Mouse (Mus musculus) gastrocnemius, postnatal 14 days (tissue): ENCODE data around the gene Eif4g3. TPM values are rescaled to one million over a fixed set of nuclear protein-coding genes. Genes with fewer than 3 reads are reported as not detected.

ENCODE experiments used
- DNase-seq: peaks from one replicate; pipeline ENCODE4 v3.0.0; 2021; ENCODE audit warnings: mixed read lengths
- intact Hi-C: fragments of 180-260 bp; cut with DNase I; formaldehyde crosslinking; loops from one replicate; pipeline ENCODE4 v1.15.1; 2025; ENCODE audit warnings: low total_unique reads
- total RNA-seq, 2 experiments: library from RNA; stranded (reverse); gene quantifications; 2 replicates each; pipeline ENCODE4 v1.2.3; 2021

The Eif4g3 gene
- total RNA-seq, 2 experiments from 2014 or later: 95.2 to 98.9 TPM

DNA sequence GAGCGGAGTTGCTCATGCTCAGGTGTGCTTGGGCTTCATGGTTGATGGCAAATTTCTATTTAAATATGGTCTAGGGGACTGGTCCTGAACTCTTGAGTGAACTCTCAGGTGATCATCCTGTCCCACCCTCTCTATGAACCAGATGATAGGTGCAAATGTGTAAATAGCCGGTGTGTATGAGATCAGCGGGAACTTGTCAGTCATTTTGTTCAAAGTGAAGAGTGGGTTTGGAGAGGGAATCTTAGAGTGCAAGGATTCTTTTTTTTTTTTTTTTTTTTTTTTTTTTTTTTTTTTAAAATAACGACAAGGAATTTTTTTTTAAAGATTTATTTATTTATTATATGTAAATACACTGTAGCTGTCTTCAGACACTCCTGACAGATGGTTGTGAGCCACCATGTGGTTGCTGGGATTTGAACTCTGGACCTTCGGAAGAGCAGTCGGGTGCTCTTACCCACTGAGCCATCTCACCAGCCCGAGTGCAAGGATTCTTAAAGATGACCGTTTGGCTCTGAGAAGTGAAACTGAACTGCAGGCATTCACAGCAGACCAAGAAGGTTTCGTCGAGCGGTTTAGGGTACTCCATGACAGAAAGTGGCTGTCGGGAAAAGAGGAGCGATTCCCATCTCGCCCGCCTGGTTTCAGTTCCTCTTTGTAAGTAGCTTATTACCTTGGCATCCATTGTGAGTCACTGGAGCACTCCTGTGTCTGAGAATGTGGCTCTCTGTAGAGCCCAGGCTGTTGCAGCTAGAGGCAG lies 21.1 kb downstream of the Eif4g3 start:
- DNase-seq: no peak
- intact Hi-C loops: no loop called here

GRCm38 (mm10) chr4:138015966-138016365 lies 23.1 kb downstream of the Eif4g3 start:
- no peak for DNase-seq
- intact Hi-C loops: no loop called here

- intact Hi-C loops: no loop called here
Observed at GRCm38 (mm10) chr4:138017085-138017637, 24.3 kb downstream of the Eif4g3 start.

DNA sequence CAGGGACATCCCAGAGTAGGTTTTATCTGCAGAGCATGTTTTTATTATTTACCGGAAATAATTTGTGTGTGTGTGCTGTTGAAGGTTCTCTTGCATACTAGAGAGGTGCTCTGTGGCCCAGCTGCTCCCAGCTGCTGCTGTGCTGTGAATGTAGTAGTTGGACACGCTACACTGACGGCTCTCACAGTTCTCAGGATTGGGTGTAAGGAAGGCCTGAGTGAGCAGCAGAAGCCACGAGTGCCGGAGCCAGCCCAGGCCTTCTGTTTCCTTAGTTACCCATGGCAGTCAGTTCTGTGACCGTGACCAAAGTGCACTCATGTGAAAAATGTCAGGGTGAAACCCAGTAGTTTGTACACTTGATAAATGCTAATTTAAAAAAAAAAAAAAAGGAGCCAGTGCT lies 25.2 kb downstream of the Eif4g3 start:
- intact Hi-C loops: no loop called here
- DNase-seq: no peak

More at GRCm38 (mm10) chr4:138017085-138017637, 24.3 kb downstream of the Eif4g3 start:
- DNase-seq: no peak

- intact Hi-C loops: no loop called here
- no peak for DNase-seq
Observed at GRCm38 (mm10) chr4:138020231-138020630, 27.4 kb downstream of the Eif4g3 start.

DNA sequence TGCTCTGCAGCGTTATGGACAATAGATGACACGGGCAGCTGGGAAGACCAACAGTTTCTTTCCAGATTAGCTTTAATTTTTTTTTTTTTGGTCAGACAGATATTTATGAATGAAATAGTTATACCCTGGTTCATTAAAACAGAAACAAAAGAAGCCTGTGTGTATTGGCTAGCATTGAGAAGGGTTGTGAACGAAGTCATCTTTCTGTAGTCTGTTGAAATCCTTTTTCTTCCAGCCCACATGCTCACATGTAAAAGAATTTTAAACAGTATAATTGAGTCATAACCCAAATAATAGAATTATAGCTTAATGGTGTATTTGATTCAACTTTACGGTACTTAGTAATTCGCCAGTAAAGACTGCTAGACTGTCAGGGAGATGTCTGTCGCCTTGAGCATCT lies 28.8 kb downstream of the Eif4g3 start:
- intact Hi-C loops: no loop called here
- DNase-seq: no peak

DNA sequence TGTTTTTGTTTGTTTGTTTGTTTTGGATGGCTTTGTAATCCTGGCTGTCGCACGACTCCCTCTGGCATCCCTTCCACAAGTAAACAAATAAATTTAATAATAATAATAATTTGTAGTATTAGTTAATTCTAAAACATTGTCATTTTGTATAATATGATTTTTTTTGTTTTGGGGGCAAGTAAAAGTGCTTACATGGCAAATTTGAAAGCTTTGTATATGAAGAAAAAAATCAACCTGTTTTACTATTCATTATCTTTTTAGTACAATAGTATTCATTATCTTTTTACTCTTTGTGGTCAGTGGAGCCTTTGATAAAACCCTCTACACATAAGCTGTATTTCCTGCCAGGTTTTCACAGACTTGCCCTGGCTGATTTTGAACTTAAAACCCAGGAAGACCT lies 29.9 kb downstream of the Eif4g3 start:
- intact Hi-C loops: no loop called here
- no peak for DNase-seq

DNA sequence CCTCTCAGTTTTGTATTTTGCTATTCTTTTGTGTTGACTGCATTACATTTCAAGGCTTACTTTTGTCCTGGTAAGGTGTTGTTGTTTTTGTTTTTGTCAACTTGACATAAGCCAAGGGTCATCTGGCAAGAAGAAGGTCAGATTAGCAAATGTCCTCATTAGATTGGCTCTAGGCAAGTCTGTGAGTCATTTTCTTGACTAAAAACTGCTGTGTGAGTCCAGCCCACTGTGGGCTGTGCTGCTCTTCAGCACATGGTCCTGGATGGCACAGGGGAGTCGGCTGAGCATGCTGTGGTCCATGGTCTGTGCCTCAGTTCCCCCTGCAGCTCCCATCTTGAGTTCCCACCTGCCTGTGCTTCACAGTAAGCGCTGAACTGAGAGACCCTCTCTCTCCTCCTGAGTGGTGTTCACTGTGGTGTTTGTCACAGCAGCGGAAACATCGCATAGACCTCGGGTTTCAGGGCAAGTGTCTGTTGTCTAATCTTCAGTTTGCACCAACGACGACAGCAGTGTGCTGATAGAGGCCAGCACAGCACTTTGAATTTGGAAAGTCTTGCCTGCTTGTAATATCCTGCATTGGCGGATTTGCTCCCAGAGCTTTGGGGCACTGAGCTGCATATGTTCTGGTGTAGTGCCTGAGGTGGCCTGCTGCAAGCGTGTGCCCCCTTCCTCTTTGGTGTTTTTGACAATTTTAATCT lies 30.7 kb downstream of the Eif4g3 start:
- intact Hi-C loops: no loop called here
- no peak for DNase-seq

DNA sequence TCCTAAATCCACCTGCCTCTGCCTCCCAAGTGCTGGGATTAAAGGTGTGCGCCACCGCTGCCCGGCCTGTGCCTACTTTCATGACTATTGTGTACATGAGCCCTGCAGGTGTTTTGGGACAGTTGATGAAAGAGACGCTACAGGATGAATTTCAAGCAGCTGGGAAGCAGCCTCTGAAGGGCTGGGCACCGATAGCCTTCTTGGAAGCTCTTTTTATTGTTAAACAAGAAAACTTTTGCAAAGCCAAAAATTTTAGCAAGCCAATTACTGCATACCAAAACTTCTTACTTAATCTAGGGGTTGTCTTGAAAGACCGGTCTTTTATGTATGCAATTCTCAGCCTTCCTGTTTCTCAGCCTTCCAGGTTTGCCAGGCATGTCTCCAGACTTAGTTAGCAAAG lies 36.3 kb downstream of the Eif4g3 start:
- no peak for DNase-seq

GRCm38 (mm10) chr4:138031828-138032227 lies 39.0 kb downstream of the Eif4g3 start:
- DNase-seq: no peak
- intact Hi-C loops: no loop called here

More for the DNA sequence above, 36.3 kb downstream of the Eif4g3 start:
- intact Hi-C loops: no loop called here

- DNase-seq: no peak
- intact Hi-C loops: no loop called here
Observed at GRCm38 (mm10) chr4:138033871-138034270, 41.0 kb downstream of the Eif4g3 start.

DNA sequence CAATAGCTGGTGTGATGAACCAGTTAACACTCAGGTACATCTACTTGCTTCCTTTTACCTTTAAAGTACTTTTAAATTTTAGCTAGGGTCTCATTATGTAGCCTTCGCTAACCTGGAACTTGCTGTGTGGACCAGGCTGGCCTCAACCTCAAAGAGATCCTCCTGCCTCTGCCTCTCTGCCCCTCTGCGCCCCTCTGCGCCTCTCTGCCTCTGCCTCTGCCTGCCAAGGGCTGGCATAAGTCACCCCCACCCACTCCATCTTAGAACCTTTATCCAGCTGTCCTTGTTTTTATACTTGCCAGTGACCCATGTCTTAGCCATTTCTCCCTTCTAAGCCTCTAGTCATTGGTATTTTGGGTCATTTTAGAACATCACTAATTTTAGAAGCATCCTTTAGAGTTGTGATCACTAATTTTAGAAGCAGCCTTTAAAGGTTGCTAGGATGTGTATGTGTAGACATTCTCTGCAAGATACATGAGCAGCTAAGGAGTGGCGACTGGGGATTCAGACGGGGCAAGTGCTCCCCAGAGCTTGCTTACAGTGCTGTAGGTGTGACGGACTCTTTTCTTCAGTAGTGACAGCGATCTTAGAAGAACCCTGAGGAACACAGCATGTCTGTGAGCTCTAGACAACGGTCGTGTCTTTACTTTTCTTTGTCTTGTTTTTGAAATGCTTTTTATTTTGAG lies 42.8 kb downstream of the Eif4g3 start:
- intact Hi-C loops: no loop called here
- no peak for DNase-seq

- intact Hi-C loops: no loop called here
- DNase-seq: no peak
Observed at GRCm38 (mm10) chr4:138037110-138037509, 44.3 kb downstream of the Eif4g3 start.

DNA sequence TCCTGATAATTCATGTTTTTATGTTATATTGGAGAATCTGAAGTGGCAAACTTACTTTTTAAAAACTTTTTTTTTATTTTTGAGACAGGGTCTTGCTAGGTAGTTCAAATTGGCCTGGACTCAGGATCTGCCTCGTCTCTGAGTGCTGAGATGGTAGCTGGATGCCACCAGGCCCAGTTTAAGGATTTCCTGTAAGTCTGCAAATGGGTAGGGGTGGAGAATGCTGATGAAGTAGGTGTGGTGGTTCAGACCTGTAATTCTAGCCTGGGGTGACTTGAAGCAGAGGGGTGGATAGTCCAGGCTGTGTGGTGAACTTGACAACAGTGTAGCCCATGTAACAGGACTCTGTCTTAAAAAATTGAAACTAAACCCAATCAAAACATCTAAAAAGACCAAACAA lies 45.1 kb downstream of the Eif4g3 start:
- intact Hi-C loops: no loop called here
- no peak for DNase-seq

- no peak for DNase-seq
- intact Hi-C loops: no loop called here
Observed at GRCm38 (mm10) chr4:138038365-138039274, 45.8 kb downstream of the Eif4g3 start.

- DNase-seq: peak; percentile 26
- intact Hi-C loops: no loop called here
Observed at GRCm38 (mm10) chr4:138039275-138039651, 46.4 kb downstream of the Eif4g3 start.

DNA sequence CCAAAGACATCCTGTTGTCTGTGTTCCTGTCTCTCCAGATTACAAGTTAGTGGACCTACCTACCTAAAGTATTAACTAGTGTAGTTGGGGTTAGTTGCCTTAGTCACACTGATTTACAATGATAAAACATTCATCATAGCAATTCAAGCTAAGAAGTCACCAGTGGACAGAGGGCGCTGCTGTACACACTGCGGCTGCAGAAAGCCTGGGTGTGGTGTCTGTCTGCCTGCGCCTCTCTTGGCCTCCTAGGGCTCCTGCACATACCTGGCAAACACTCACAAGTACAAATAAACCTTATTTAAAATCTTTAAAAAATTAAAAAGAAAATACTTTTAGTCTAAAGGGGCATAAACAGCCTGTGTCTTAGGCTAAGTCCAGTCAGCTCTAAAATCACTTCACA lies 47.8 kb downstream of the Eif4g3 start:
- DNase-seq: no peak
- intact Hi-C loops: loop anchor here (10.0 kb wide), 1 partner anchor 64 kb away; no protein-coding TSS in a partner anchor

GRCm38 (mm10) chr4:138041566-138042256 lies 48.9 kb downstream of the Eif4g3 start:
- intact Hi-C loops: loop anchor here (10.0 kb wide), 1 partner anchor 63 kb away; no protein-coding TSS in a partner anchor
- DNase-seq: no peak

DNA sequence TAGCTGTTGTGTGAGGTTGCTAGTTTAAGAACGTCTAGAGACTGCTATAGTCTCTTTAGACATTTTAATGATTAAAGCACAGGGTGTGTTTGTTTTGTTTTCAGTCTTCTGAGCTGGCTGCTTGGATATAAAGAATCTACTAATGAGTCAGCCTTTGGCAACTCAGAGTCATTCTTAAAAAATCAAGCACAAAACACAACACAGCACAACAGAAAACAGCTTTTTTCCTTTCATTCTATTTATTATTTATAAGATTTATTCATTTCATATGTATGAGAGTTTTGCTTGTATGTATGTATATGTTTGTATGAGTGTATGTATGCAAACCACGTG lies 49.4 kb downstream of the Eif4g3 start:
- intact Hi-C loops: loop anchor here (10.0 kb wide), 1 partner anchor 63 kb away; no protein-coding TSS in a partner anchor
- DNase-seq: no peak
